Mouse (Mus musculus): ENCODE data around the gene Appbp2. TPM values are rescaled to one million over a fixed set of nuclear protein-coding genes. Genes with fewer than 3 reads are reported as not detected.

Gene Appbp2
- total RNA-seq (2021), result 10 to 100 TPM; 69.6 to 73.0 TPM

DNA sequence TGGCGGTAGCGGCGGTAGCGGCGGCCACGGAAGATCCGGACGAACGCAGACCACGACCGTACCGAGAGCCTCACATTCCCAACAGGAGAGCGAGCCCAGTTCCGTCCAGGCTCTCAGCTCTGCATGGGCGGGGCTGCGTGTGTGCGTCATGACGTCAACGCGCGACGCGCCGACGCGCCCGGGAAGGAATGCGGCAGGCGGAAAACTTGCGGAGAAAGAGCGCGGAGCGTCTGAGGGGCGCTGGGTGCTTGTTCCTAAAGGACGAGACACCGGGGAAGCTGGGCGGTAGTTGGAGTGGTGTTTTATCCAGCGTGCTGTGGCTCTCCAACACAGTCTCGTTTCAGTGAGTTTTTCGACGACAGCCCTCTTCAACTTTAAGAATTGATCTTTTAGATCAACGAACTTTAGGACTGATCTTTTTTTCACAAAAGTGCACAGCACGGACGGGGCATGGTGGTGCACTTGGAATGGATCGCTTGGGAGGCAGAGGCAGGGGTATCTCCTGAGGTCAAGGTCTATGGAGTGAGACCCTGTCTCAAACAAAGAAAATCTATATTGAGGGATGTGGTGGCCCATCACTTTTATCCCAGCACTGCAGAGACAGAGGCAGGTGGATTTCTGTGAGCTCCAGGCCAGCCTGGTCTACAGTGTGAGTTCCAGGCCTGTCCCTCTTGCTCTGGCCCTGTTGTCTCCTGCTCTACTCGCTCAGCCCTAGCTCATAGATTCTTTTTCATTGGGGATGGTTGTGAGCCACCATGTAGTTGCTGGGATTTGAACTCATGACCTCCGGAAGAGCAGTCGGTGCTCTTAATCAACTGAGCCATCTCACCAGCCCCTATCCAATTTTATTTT, at the start of gene Appbp2:
TSS of gene Appbp2 (minus strand) at position 141 of the 852 bp plus-strand sequence.
- intact Hi-C loops (cut with DNase I), result no loop called here
- DNase-seq (ENCODE audit: extremely low spot score in 1 of 2, low spot score in 2 of 2), result peak; percentile 91 to 94

DNA sequence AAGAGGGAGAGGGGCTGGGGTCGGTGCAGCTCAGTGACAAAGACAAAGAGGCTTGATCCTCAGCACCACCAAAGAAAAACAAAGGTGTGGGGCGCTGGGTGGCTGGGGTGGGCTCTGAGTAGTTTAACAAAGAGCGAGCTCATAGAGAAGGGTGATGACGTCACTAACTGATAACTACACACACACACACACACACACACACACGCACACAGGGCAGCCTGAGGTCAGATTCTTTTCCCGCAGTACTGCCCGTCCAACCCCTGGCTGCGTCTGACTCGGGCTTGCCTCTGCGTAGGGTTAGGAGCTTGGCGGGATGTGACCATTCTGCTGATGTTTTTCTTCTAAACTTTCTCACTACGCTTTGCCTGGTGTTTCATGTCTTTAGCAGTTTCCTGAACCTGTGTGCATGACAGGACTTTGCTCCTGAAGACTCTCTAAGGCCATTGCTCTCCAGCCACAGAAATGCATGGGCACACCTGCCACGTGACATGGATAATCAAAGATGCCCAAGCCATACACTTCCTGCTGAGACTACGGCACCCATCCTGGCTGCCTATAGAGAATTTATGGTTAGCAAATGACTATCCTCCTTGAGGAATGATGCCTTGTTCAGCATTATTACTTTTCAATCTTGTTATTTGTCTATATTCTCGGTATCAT, 46.4 kb upstream of the Appbp2 start:
- intact Hi-C loops (cut with DNase I), result no loop called here
- DNase-seq (ENCODE audit: extremely low spot score in 1 of 2, low spot score in 2 of 2), result no peak

DNA sequence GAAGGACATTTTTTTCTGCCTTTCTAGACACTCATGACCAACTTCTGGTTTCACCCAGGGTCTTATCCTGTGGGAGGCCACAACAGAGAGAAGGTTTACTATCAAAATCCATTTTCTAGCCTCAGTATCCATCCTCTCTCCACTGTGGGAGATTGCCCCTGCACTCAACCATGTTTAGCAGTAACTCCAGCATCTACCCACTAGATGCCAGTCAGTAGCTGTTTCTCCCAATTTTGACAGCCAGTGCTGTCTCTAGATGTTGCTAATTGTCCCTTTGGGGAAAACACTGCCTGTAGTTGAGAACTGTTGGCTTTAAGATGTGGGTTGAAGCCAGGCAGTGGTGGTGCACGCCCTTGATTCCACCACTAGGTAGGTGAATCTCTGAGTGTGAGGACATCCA, 43.2 kb upstream of the Appbp2 start:
- DNase-seq (ENCODE audit: extremely low spot score in 1 of 2, low spot score in 2 of 2), result no peak
- intact Hi-C loops (cut with DNase I), result no loop called here

- DNase-seq (ENCODE audit: extremely low spot score in 1 of 2, low spot score in 2 of 2), result no peak
- intact Hi-C loops (cut with DNase I), result no loop called here
These were observed 42.7 kb upstream of the Appbp2 start for GRCm38 (mm10) chr11:85277609-85278008.

DNA sequence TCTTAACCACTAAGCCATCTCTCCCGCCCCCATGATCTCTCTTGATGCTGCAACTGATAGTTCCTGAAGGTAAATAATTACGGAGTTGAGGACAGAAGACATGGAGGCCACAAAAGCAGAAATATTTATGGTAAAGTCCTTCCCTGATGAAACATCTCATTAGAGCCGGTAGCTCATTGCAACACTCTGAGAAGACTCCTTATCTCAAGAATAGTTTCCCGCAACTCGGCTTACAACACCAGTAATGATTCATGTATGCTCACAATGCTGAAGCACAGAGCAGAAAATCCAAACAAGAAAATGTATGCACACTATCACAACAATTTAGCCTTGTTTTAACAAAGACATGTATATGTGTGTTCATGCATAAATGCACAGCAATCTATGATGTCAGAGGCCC, 40.2 kb upstream of the Appbp2 start:
- no peak for DNase-seq (ENCODE audit: extremely low spot score in 1 of 2, low spot score in 2 of 2)
- intact Hi-C loops (cut with DNase I), result no loop called here

- no peak for DNase-seq (ENCODE audit: extremely low spot score in 1 of 2, low spot score in 2 of 2)
- intact Hi-C loops (cut with DNase I), result no loop called here
These were observed 38.4 kb upstream of the Appbp2 start for GRCm38 (mm10) chr11:85273299-85273698.

DNA sequence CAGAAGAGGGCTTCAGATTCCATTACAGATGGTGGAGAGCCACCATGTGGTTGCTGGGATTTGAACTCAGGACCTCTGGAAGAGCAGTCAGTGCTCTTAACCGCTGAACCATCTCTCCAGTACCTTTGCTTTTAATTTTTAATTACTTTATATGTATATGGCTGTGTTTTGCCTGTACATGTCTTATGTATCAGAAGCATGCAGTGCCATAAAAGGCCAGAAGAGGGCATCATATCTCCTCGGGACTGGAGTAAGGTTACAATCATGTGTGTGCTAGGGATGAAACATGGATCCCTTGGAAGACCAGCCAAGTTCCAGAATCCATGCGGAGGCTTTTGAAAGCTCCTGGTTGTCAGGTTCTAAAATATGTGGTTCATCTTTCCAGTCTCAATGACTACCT, 35.7 kb upstream of the Appbp2 start:
- DNase-seq (ENCODE audit: extremely low spot score in 1 of 2, low spot score in 2 of 2), result peak in 1 of 2 experiments; percentile 43

DNA sequence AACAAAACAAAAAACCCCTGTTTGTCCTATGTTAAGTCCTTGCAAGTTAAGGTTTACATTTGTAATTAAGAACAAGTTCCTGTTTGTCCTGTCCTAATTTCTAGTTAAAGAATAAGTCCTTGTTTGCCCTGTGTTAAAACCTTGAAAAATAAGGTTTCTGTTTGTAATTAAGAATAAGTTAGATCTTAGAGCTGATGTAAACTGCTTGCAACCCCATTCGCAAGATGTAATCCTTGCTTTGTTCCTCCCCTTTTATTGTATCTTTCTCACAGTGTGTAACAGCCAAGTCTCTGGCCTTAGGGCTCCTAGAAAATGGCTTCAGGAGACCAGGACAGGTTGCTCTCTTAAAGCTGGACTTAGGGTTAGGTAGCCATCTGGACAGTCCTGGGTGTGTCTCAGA, 32.5 kb upstream of the Appbp2 start:
- intact Hi-C loops (cut with DNase I), result no loop called here
- DNase-seq (ENCODE audit: extremely low spot score in 1 of 2, low spot score in 2 of 2), result no peak

More for the DNA sequence above, 35.7 kb upstream of the Appbp2 start:
- intact Hi-C loops (cut with DNase I), result no loop called here

- intact Hi-C loops (cut with DNase I), result no loop called here
- DNase-seq (ENCODE audit: extremely low spot score in 1 of 2, low spot score in 2 of 2), result no peak
These were observed 29.7 kb upstream of the Appbp2 start for GRCm38 (mm10) chr11:85264635-85265034.

DNA sequence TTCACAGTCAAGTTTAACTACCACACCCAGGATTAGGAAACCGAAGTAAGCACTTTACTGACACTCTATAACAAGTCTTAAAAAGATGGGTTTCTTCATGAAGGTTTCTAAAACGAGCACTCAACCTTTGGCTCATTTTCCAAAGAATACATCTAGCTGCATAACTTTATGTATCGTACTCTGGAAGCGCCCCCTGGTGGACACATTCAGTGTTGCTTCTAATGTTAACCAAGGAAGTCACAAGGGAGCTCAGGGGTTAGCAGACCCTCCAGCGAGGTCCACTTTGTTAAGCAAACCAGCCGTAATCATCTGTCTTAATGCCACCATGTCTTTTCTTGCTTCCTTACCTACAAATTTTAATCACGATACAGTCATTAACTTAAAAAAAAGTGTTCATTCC, 26.3 kb upstream of the Appbp2 start:
- peak in 1 of 2 experiments; percentile 64 for DNase-seq (ENCODE audit: extremely low spot score in 1 of 2, low spot score in 2 of 2)
- intact Hi-C loops (cut with DNase I), result no loop called here

GRCm38 (mm10) chr11:85258966-85259365, 24.0 kb upstream of the Appbp2 start:
- DNase-seq (ENCODE audit: extremely low spot score in 1 of 2, low spot score in 2 of 2), result no peak
- intact Hi-C loops (cut with DNase I), result loop anchor here (2.0 kb wide), 1 partner anchor 88 kb away; the partner anchor contains the start of gene 1700125H20Rik

DNA sequence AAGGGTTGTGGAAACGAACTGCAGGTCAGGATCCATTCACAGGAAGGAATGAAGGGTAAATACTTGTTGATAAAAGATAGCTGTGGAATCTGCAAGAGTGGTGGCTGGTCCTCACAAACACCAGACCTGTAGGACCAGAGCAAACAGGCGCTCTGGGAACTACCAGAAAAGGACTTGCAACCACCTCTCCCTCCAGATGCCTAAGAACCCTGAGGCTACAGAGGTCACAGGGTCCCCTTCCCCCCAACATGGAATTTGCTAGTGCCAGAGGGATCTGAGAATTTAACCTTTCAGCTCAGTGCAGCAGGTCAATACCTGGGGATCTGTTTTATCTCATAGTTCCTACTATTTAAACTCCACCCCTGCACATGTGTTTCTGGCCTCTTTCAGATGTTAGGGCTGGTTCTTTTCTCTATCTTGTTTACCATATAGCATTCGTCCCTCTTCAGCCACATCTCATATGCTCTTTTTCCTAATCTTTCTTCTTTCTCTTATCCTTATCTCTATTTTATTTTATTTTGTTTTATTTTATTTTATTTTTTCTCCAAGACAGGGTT, 20.6 kb upstream of the Appbp2 start:
- DNase-seq (ENCODE audit: extremely low spot score in 1 of 2, low spot score in 2 of 2), result no peak
- intact Hi-C loops (cut with DNase I), result no loop called here

- intact Hi-C loops (cut with DNase I), result no loop called here
- DNase-seq (ENCODE audit: extremely low spot score in 1 of 2, low spot score in 2 of 2), result peak in 1 of 2 experiments; percentile 26
These were observed 18.7 kb upstream of the Appbp2 start for GRCm38 (mm10) chr11:85253641-85254040.

DNA sequence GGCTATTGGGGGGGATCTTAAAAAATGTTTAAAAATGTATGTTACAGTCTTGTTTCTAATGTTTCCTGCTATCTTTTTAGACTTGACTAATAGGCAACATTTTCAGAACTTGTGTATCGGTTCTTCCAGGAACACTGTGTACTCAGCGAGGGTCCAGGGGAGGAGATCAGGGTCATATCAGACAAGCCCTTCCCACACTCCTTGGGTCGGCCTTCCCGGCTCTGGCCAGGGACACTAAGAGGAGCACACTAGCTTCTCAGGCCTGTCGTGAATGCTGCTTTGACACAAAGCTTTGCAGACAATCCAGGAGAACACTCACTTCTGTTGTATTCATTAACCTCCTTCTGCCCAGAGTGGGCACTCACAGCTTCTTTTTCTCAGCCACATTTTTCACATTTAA, 18.1 kb upstream of the Appbp2 start:
- DNase-seq (ENCODE audit: extremely low spot score in 1 of 2, low spot score in 2 of 2), result no peak

DNA sequence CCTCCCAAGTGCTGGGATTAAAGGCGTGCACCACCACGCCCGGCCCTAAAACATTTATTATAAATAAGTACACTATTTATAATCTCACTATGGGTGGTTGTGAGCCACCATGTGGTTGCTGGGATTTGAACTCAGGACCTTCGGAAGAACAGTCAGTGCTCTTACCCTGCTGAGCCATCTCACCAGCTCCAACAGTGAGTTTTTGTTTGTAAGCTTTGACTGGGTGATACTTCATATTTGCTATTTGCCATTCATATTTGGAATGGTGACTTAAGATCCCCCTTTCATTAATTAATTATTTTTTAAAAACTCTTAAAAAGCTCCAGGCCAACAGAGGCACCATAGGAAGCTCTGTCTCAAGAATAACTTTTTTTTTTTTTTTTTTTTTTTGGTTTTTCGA, 17.0 kb upstream of the Appbp2 start:
- intact Hi-C loops (cut with DNase I), result no loop called here
- no peak for DNase-seq (ENCODE audit: extremely low spot score in 1 of 2, low spot score in 2 of 2)

More for the DNA sequence above, 18.1 kb upstream of the Appbp2 start:
- intact Hi-C loops (cut with DNase I), result no loop called here

DNA sequence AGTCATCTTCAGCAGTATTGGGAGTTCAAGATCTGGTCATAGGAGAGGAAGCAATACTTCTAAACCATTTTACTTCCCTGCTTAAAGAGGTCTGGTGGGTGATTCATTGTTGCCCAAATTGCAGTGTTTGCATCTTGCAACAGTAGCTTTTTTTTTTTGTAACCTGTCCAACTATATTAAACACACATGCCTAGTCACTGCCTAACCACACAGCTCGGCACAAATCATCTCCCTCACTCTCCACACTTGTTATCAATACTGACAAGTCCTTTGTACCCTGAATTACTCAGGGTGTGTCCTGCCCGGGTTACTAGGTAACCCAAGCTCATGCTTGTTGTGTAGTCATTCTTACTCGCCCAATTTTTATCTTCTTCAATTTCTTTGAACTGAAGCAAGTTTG, 15.5 kb upstream of the Appbp2 start:
- DNase-seq (ENCODE audit: extremely low spot score in 1 of 2, low spot score in 2 of 2), result no peak
- intact Hi-C loops (cut with DNase I), result no loop called here

GRCm38 (mm10) chr11:85249338-85249737, 14.4 kb upstream of the Appbp2 start:
- intact Hi-C loops (cut with DNase I), result no loop called here
- DNase-seq (ENCODE audit: extremely low spot score in 1 of 2, low spot score in 2 of 2), result no peak

- intact Hi-C loops (cut with DNase I), result no loop called here
- DNase-seq (ENCODE audit: extremely low spot score in 1 of 2, low spot score in 2 of 2), result no peak
These were observed 13.2 kb upstream of the Appbp2 start for GRCm38 (mm10) chr11:85248151-85248550.

- intact Hi-C loops (cut with DNase I), result no loop called here
- DNase-seq (ENCODE audit: extremely low spot score in 1 of 2, low spot score in 2 of 2), result no peak
These were observed 6.3 kb upstream of the Appbp2 start for GRCm38 (mm10) chr11:85241226-85241625.

DNA sequence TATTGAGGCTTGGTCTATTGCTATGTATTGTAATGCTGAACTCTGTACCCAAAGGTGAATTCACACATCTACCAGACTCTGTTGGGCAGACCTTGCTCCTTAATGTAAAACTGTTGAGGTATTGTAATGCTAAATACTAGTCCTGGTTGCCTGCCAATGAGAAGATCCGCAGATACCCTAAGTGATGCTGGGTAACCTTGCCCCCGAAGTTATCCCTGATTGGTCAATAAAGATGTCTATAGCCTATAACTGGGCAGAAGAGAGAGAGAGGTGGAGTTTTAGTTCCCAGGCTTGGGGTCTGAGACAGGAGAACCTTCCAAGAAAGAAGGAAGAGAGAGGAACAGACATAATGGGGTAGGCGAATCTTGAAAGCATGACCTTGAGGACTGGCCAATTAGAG, 5.3 kb upstream of the Appbp2 start:
- DNase-seq (ENCODE audit: extremely low spot score in 1 of 2, low spot score in 2 of 2), result no peak
- intact Hi-C loops (cut with DNase I), result no loop called here

Data from left cerebral cortex, postnatal 10 days (tissue).